Mouse (Mus musculus) cerebellum, adult 8-10 months (tissue): ENCODE results near the gene Pbxip1.
A peak's percentile ranks its signal among the peaks of the same experiment; 100 is the strongest.

Source experiments
- DNase-seq: peaks from one replicate; pipeline ENCODE4 v3.0.0; 2022

Pbxip1 gene

GRCm38 (mm10) chr3:89436176-89437113, at the start of gene Pbxip1:
Gene Pbxip1 (plus strand): TSS chr3:89436706.
- DNase-seq = no peak

- no peak for DNase-seq
These were observed 48.9 kb upstream of the Pbxip1 start for GRCm38 (mm10) chr3:89387632-89388031.

- peak; percentile 56 for DNase-seq
These were observed 48.2 kb upstream of the Pbxip1 start for GRCm38 (mm10) chr3:89388134-89388881.

GRCm38 (mm10) chr3:89388901-89389740, 47.4 kb upstream of the Pbxip1 start:
- DNase-seq = no peak

- DNase-seq = peak; percentile 45
These were observed 46.4 kb upstream of the Pbxip1 start for GRCm38 (mm10) chr3:89390111-89390515.

- DNase-seq = peak; percentile 53
These were observed 45.5 kb upstream of the Pbxip1 start for GRCm38 (mm10) chr3:89390699-89391662.

- DNase-seq = peak; percentile 55
These were observed 44.6 kb upstream of the Pbxip1 start for GRCm38 (mm10) chr3:89391663-89392511.

- DNase-seq = peak; percentile 56
These were observed 43.6 kb upstream of the Pbxip1 start for GRCm38 (mm10) chr3:89392871-89393311.

- peak; percentile 99 for DNase-seq
These were observed 42.9 kb upstream of the Pbxip1 start for GRCm38 (mm10) chr3:89393605-89394004.

- DNase-seq = peak; percentile 86
These were observed 42.3 kb upstream of the Pbxip1 start, which contains the start of gene Zbtb7b for GRCm38 (mm10) chr3:89394006-89394893. Gene Zbtb7b (minus strand): TSS chr3:89394776.

GRCm38 (mm10) chr3:89394894-89395256, 41.6 kb upstream of the Pbxip1 start:
- peak; percentile 86 for DNase-seq

- DNase-seq = peak; percentile 51
These were observed 41.1 kb upstream of the Pbxip1 start for GRCm38 (mm10) chr3:89395419-89395805.

- DNase-seq = peak; percentile 76
These were observed 40.5 kb upstream of the Pbxip1 start for GRCm38 (mm10) chr3:89395806-89396653.

GRCm38 (mm10) chr3:89396654-89397005, 39.9 kb upstream of the Pbxip1 start:
- DNase-seq = no peak

GRCm38 (mm10) chr3:89401329-89401728, 35.2 kb upstream of the Pbxip1 start:
- no peak for DNase-seq

- no peak for DNase-seq
These were observed 33.8 kb upstream of the Pbxip1 start, which contains the start of gene Lenep for GRCm38 (mm10) chr3:89402693-89403092. Gene Lenep (minus strand): TSS chr3:89402793.

- no peak for DNase-seq
These were observed 29.6 kb upstream of the Pbxip1 start for GRCm38 (mm10) chr3:89406887-89407286.

- DNase-seq = no peak
These were observed 28.1 kb upstream of the Pbxip1 start for GRCm38 (mm10) chr3:89408448-89408847.
